Mouse (Mus musculus) embryo, embryonic 11.5 days (tissue): ENCODE data around the gene Anapc11.

ENCODE experiments used
- DNase-seq: peaks from one replicate; pipeline ENCODE4 v3.0.0-alpha.2; 2012; ENCODE audit warnings: low read depth, low spot score

Gene Anapc11

GRCm38 (mm10) chr11:120654741-120655140 is 56.5 kb downstream of the Anapc11 start:
- no peak for DNase-seq

GRCm38 (mm10) chr11:120657301-120657700 is 59.1 kb downstream of the Anapc11 start:
- no peak for DNase-seq
